ENCODE assay signal across 18 mouse cellular contexts in genomic region chr5:36594344-36594743, GRCm38 (mm10).
"Had no signal": no experiment of that assay in that cellular context is flagged by ENCODE, and none has a peak within 500 bp of the region (broad histone marks: within the 10 kb centered on the region; RNA-seq: fewer than 3 reads in every experiment).

No protein-coding gene starts in this region.

- H3K4me3 ChIP-seq: liver, embryonic 15.5 days; lung, embryonic 15.5 days; megakaryocyte, embryonic 14.5 days; midbrain, embryonic 12.5 days; neural tube, embryonic 12.5 days; stomach, embryonic 15.5 days had no signal

- ATAC-seq: liver, postnatal 0 days; lung, postnatal 0 days had no signal

- H3K27ac ChIP-seq: liver, embryonic 15.5 days; lung, embryonic 15.5 days; macrophage; midbrain, embryonic 12.5 days; neural tube, embryonic 12.5 days; stomach, embryonic 15.5 days; stomach, postnatal 0 days had no signal

- DNase-seq: liver, postnatal 0 days; lung, adult 2 months; lung, postnatal 14 days; lung, postnatal 36 days; midbrain, embryonic 14.5 days; right cerebral cortex, postnatal 14 days; thymus, adult 2 months; thymus, postnatal 25 days; thymus, postnatal 4 days had no signal
